Mouse (Mus musculus): Measurements from ENCODE around the gene Lhpp.

DNA sequence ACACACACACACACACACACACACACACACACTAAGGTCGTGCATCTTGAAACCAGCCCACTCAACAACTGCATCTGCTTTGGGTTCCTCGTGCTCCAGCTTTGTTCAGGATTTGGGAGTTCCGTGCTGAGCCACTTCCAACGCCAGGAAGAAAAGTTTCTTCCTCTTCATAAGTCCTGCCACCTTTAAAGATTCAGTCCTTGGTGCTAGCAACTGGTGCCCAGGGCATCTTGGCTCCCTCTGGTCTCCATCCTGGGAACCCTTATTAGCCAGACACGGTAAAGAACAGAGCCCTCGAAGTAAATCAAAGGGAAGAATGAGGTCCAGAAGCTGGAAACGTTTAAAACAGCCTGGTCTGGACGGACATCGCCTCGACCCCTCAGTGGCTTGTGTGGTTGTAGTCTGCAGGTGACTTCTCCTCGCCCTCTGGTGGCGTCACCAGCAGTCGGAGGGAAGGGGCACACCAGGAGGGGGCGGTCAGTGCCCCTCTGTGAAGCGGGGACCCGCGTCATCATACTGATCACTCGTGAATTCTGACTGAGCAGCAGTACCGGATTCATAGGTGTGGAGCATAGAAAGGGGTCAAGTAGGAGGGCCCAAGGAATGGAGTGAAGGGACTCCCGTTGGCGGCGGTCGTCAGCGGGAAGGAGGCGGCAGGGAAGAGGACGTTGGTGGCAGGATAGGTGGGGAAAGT, 13.7 kb upstream of the Lhpp start:
- no peak for TF ChIP-seq TCF12 (IDR thresholded peaks at IDR 0.05; ENCODE audit: insufficient read depth, poor library complexity, severe bottlenecking)
- TF ChIP-seq MAX (IDR thresholded peaks at IDR 0.05; ENCODE audit: low read depth), result no peak
- TF ChIP-seq POLR2A (IDR thresholded peaks at IDR 0.05; ENCODE audit: insufficient read length, low read depth), result no peak
- TF ChIP-seq E2F4 (IDR thresholded peaks at IDR 0.05; ENCODE audit: insufficient read depth), result no peak
- TF ChIP-seq POLR2AphosphoS2 (IDR thresholded peaks at IDR 0.05; ENCODE audit: insufficient read length, low read depth), result no peak
- TF ChIP-seq USF1 (IDR thresholded peaks at IDR 0.05; ENCODE audit: low read depth), result no peak
- TF ChIP-seq SRF (IDR thresholded peaks at IDR 0.05; ENCODE audit: control insufficient read depth, insufficient read length, low read depth), result no peak
- TF ChIP-seq MYOD1 (IDR thresholded peaks at IDR 0.05; ENCODE audit: control insufficient read depth in 1 of 3, insufficient read length in 2 of 3, low read depth in 2 of 3), result no peak

Measured in myocyte (in vitro differentiated cells).